20 mouse cellular contexts compared by ENCODE assay signal in genomic region chr11:66973507-66973906, GRCm38 (mm10). TPM values are rescaled to one million over a fixed set of nuclear protein-coding genes. Genes with fewer than 3 reads are reported as not detected.
"Had no signal": no experiment of that assay in that cellular context is flagged by ENCODE, and none has a peak within 500 bp of the region (broad histone marks: within the 10 kb centered on the region; RNA-seq: fewer than 3 reads in every experiment).

No protein-coding gene starts in this region.

- H3K9ac ChIP-seq: neural tube, embryonic 12.5 days; neural tube, embryonic 13.5 days; neural tube, embryonic 15.5 days; stomach, embryonic 15.5 days had no signal

- H3K9me3 ChIP-seq: stomach, embryonic 15.5 days had no signal

- H3K27ac ChIP-seq: neural tube, embryonic 12.5 days; neural tube, embryonic 13.5 days; neural tube, embryonic 15.5 days; stomach, embryonic 15.5 days; stomach, postnatal 0 days had no signal

- H3K36me3 ChIP-seq: neural tube, embryonic 12.5 days; neural tube, embryonic 13.5 days; neural tube, embryonic 15.5 days; stomach, embryonic 15.5 days had no signal

- DNase-seq: retina, postnatal 1 day; right cerebral cortex, adult 18-20 months; right cerebral cortex, postnatal 14 days; right cerebral cortex, postnatal 25 days; right cerebral cortex, postnatal 4 days; spleen, adult 18-20 months; thymus, adult 18-20 months; thymus, adult 2 months; thymus, postnatal 14 days; thymus, postnatal 25 days; thymus, postnatal 36 days; thymus, postnatal 4 days had no signal

- H3K4me1 ChIP-seq: neural tube, embryonic 12.5 days; neural tube, embryonic 13.5 days; neural tube, embryonic 15.5 days had no signal

- H3K4me2 ChIP-seq: neural tube, embryonic 12.5 days; neural tube, embryonic 13.5 days; neural tube, embryonic 15.5 days; stomach, embryonic 15.5 days had no signal

- H3K4me3 ChIP-seq: neural tube, embryonic 12.5 days; neural tube, embryonic 13.5 days; neural tube, embryonic 15.5 days; stomach, embryonic 15.5 days had no signal

- H3K27me3 ChIP-seq: neural tube, embryonic 12.5 days; neural tube, embryonic 13.5 days; neural tube, embryonic 15.5 days; stomach, embryonic 15.5 days had no signal

RNA-seq across cellular contexts. Expression of gene Tmem238l, which starts 17.1 kb away (rescaled TPM):
- polyA plus RNA-seq: neural tube, embryonic 12.5 days; neural tube, embryonic 13.5 days; neural tube, embryonic 14.5 days; neural tube, embryonic 15.5 days; spleen, adult 2 months; testis, adult 2 months had no signal
